Mouse (Mus musculus): Measurements from ENCODE around the gene Tmem200b.

DNA sequence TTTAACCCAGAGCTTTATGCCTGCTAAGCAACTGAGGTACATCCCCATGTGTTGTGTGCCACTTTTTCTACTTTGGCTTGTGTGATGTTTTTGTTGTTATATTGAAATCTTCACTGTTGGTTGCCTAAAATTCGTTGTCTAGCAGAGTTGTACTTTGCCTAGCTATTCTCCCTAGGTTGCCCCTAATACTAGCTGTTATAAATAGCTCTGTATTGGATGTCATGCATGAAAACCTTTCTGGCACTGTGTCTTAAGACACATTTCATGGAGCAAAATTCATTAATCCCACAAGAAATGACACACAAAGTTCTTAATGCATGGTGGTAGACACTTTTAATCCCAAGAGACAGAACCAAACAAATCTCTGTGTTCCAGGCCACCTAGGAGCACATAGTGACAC, 41.9 kb upstream of the Tmem200b start:
- TF ChIP-seq POLR2A (IDR thresholded peaks at IDR 0.05; ENCODE audit: insufficient read depth, low read depth, low read length) (no peak), CTCF (IDR thresholded peaks at IDR 0.05; ENCODE audit: insufficient read depth, low read depth, low read length) (no peak)

Data from olfactory bulb, adult 2 months (tissue).